In genomic region chr1:191834825-191835224, GRCm38 (mm10) we compare ENCODE assay signal across 8 mouse cellular contexts. TPM values are rescaled to one million over a fixed set of nuclear protein-coding genes. Genes with fewer than 3 reads are reported as not detected.
DNase-seq lines count a peak whose midpoint lies in the region; ATAC-seq and TF ChIP-seq lines count a peak whose summit lies in the region.

No protein-coding gene starts in this region.

- H3K4me2 ChIP-seq in forebrain, embryonic 14.5 days (ENCODE audit: low read length): no peak overlapping the region
- peak overlapping the region; percentile 46 for H3K4me2 ChIP-seq in lung, postnatal 0 days (replicated peaks; ENCODE audit: low read depth, low read length)

- TF ChIP-seq CTCF in lung, postnatal 0 days (IDR thresholded peaks at IDR 0.05): peak; percentile 93

- peak; percentile 65 for ATAC-seq in forebrain, embryonic 14.5 days
- peak; percentile 73 for ATAC-seq in lung, postnatal 0 days

- H3K36me3 ChIP-seq in ES-E14 (ENCODE audit: control insufficient read depth, insufficient read depth, low read length, poor library complexity, severe bottlenecking): peaks cover 27% of the 10 kb centered on the region
- H3K36me3 ChIP-seq in forebrain, embryonic 14.5 days (ENCODE audit: control insufficient read depth, insufficient read depth, low read length): peaks cover 34% of the 10 kb centered on the region
- no peaks in the 10 kb centered on the region for H3K36me3 ChIP-seq in lung, postnatal 0 days (ENCODE audit: insufficient read depth, low read length)

- H3K9me3 ChIP-seq in ES-E14 (ENCODE audit: control insufficient read depth, insufficient read depth, low read depth, low read length): no peaks in the 10 kb centered on the region
- no peaks in the 10 kb centered on the region for H3K9me3 ChIP-seq in forebrain, embryonic 14.5 days (replicated peaks; ENCODE audit: control insufficient read depth, low read length)
- no peaks in the 10 kb centered on the region for H3K9me3 ChIP-seq in lung, postnatal 0 days (ENCODE audit: low read length)

- H3K27ac ChIP-seq in ES-E14 (ENCODE audit: insufficient read depth, low read depth, low read length, poor library complexity, severe bottlenecking): no peak overlapping the region
- H3K27ac ChIP-seq in forebrain, embryonic 14.5 days (ENCODE audit: low read depth, low read length): no peak overlapping the region
- H3K27ac ChIP-seq in lung, postnatal 0 days (ENCODE audit: low read length): no peak overlapping the region

- no peaks in the 10 kb centered on the region for H3K27me3 ChIP-seq in forebrain, embryonic 14.5 days (replicated peaks; ENCODE audit: control insufficient read depth, insufficient read depth, low read length)
- H3K27me3 ChIP-seq in lung, postnatal 0 days (replicated peaks; ENCODE audit: insufficient read depth, low read length): no peaks in the 10 kb centered on the region

- intact Hi-C loops in heart, postnatal 25 days (cut with DNase I): loop anchor here (1.0 kb wide), 3 partner anchors 72 to 259 kb away; no protein-coding TSS in a partner anchor

- 12% methylated on average over 19 of the region's 19 CpGs for WGBS in forebrain, embryonic 14.5 days
- WGBS in lung, postnatal 0 days: 10% methylated on average over 19 of the region's 19 CpGs

- no peak for DNase-seq in ES-E14 (ENCODE audit: low read depth, low spot score)
- DNase-seq in c-Kit-negative CD71-positive TER-119-positive erythroid progenitor cells, embryonic 14.5 days (ENCODE audit: low read depth, low spot score): peak; percentile 58
- DNase-seq in forebrain, embryonic 14.5 days (ENCODE audit: low spot score): peak; percentile 74
- DNase-seq in heart, postnatal 25 days (ENCODE audit: low spot score): peak; percentile 39
- peak; percentile 85 to 89 for DNase-seq in kidney, postnatal 4 days
- peak; percentile 83 for DNase-seq in lung, postnatal 0 days (ENCODE audit: low spot score)
- DNase-seq in retina, embryonic 14.5 days (ENCODE audit: low spot score): peak; percentile 90
- peak; percentile 43 to 53 for DNase-seq in urinary bladder, adult 18-20 months (ENCODE audit: low spot score in 2 of 2)

- no peak overlapping the region for H3K4me3 ChIP-seq in ES-E14 (ENCODE audit: insufficient read depth in 1 of 2, low read depth in 1 of 2, low read length in 2 of 2, poor library complexity in 1 of 2, severe bottlenecking in 1 of 2)
- H3K4me3 ChIP-seq in forebrain, embryonic 14.5 days (ENCODE audit: low read depth, low read length): no peak overlapping the region
- no peak overlapping the region for H3K4me3 ChIP-seq in lung, postnatal 0 days (ENCODE audit: low read depth, low read length)

- no peak for TF ChIP-seq EP300 in lung, postnatal 0 days (IDR thresholded peaks at IDR 0.05)

- peaks cover 0 to 9% of the 10 kb centered on the region in 2 experiments; a peak in 1 of 4 replicates for H3K4me1 ChIP-seq in ES-E14 (ENCODE audit: control insufficient read depth in 2 of 2, insufficient read depth in 2 of 2, low read length in 2 of 2, poor library complexity in 1 of 2)
- no peaks in the 10 kb centered on the region for H3K4me1 ChIP-seq in forebrain, embryonic 14.5 days (ENCODE audit: control insufficient read depth, insufficient read depth, low read length)
- no peaks in the 10 kb centered on the region for H3K4me1 ChIP-seq in lung, postnatal 0 days (ENCODE audit: insufficient read depth, low read depth, low read length)

- in situ Hi-C loops in ES-E14 (cut with MboI; ENCODE audit: low sequenced_read_pairs in 2 of 2, unreplicated experiment in 2 of 2): loop anchor here in 1 of 2 experiments (10.0 kb wide), 1 partner anchor 120 kb away; no protein-coding TSS in a partner anchor

- H3K9ac ChIP-seq in ES-E14 (ENCODE audit: insufficient read depth, low read depth, low read length, poor library complexity, severe bottlenecking): 0 out of 2 replicates have a peak overlapping the region, but pooled peaks have one; percentile 13
- H3K9ac ChIP-seq in forebrain, embryonic 14.5 days (ENCODE audit: low read length): no peak overlapping the region
- H3K9ac ChIP-seq in lung, postnatal 0 days (replicated peaks; ENCODE audit: low read depth): no peak overlapping the region

TF ChIP-seq in ES-E14, 5 proteins besides CTCF, POLR2A, EP300 and RAD21:
- TF ChIP-seq MAFK (IDR thresholded peaks at IDR 0.05; ENCODE audit: insufficient read depth, low read depth, low read length) (no peak), ZC3H11A (IDR thresholded peaks at IDR 0.05; ENCODE audit: borderline replicate concordance, low read depth, low read length) (peak; percentile 27; the same call in 1 of the 2 replicates)

RNA-seq across cellular contexts. Expression of gene Nek2, which starts 13.6 kb away (rescaled TPM):
- 48.4 and 50.5 TPM in 2 replicates for total RNA-seq in ES-E14 (2012; rRNA removed)
- 19.7 and 22.7 TPM in 2 replicates for polyA plus RNA-seq in forebrain, embryonic 14.5 days (2014; fragmentation: Nextera tagmentation; extraction: Ambion mirVana)
- under 1 TPM; 0.57 to 0.78 TPM for total RNA-seq in heart, postnatal 25 days (2021)
- polyA plus RNA-seq in lung, postnatal 0 days (2015; fragmentation: Nextera tagmentation; extraction: Ambion mirVana): 4.8 and 5.9 TPM in 2 replicates

Comparison
In these comparisons a context has a peak if more than half of its experiments do, and no peak if none do; other contexts are left out.
1. RNA of gene Nek2, which starts 13.6 kb away (total RNA-seq): 48.4 to 50.5 TPM in ES-E14; 0.57 to 0.78 TPM in heart, postnatal 25 days; every median in the first group is over 10 times any median in the second.